Mouse (Mus musculus) CH12.LX (cell line): Measurements from ENCODE around the gene Gmpr. TPM values are rescaled to one million over a fixed set of nuclear protein-coding genes. Genes with fewer than 3 reads are reported as not detected.

ENCODE experiments used
- DNase-seq: peaks from one replicate; pipeline ENCODE4 v3.0.0-alpha.2; 2013; ENCODE audit errors: extremely low read depth
- H3K27ac ChIP-seq: 2 replicates; pipeline ENCODE4 v1.5.1; 2012; ENCODE audit warnings: low read depth, mild to moderate bottlenecking, control low read depth, moderate library complexity; ENCODE audit not compliant: insufficient read depth
- H3K27me3 ChIP-seq: replicated peaks from 2 replicates; pipeline ENCODE3; 2012; ENCODE audit warnings: inconsistent platforms
- H3K36me3 ChIP-seq, 2 experiments: replicated peaks in 1 of 2; 2 replicates each; pipeline versions ENCODE3 to v1.6.1; 2012; ENCODE audit warnings: inconsistent platforms in 1 of 2, low read length in 1 of 2, mild to moderate bottlenecking in 1 of 2, mixed read lengths in 1 of 2, moderate library complexity in 1 of 2; ENCODE audit not compliant: control insufficient read depth in 1 of 2, insufficient read depth in 1 of 2
- H3K4me1 ChIP-seq, 2 experiments: 2 replicates each; pipeline ENCODE4 v1.6.1; 2012; ENCODE audit warnings: inconsistent platforms in 1 of 2, moderate library complexity in 1 of 2; ENCODE audit not compliant: insufficient read depth in 2 of 2, control insufficient read depth in 1 of 2
- H3K4me2 ChIP-seq: 2 replicates; pipeline ENCODE4 v1.6.1; 2012; ENCODE audit warnings: low read depth, mild to moderate bottlenecking, control low read depth; ENCODE audit not compliant: poor library complexity, insufficient read depth, severe bottlenecking
- H3K4me3 ChIP-seq, 3 experiments: fragments of 150-350 bp in 1 of 3; sonication (generic) in 1 of 3; replicated peaks in 1 of 3; 2 replicates each; pipeline versions ENCODE3 to v1.5.1; 2011 to 2012; ENCODE audit warnings: low read depth in 2 of 3, low read length in 2 of 3, mild to moderate bottlenecking in 2 of 3, moderate library complexity in 2 of 3, control low read depth in 1 of 3, improper control_type of control experiment in 1 of 3, inconsistent platforms in 1 of 3, mixed read lengths in 1 of 3; ENCODE audit not compliant: poor library complexity in 1 of 3
- H3K79me2 ChIP-seq: replicated peaks from 2 replicates; pipeline ENCODE4 v1.6.1; 2012; ENCODE audit warnings: mild to moderate bottlenecking, moderate library complexity; ENCODE audit not compliant: control insufficient read depth, poor library complexity, insufficient read depth, severe bottlenecking; ENCODE audit errors: extremely low read depth
- H3K9ac ChIP-seq: 2 replicates; pipeline ENCODE4 v1.6.1; 2012; ENCODE audit warnings: low read depth, mild to moderate bottlenecking, control low read depth, moderate library complexity; ENCODE audit not compliant: insufficient read depth
- H3K9me3 ChIP-seq: replicated peaks from 2 replicates; pipeline ENCODE3; 2012; ENCODE audit warnings: low read length, inconsistent platforms, mixed read lengths
- BHLHE40 ChIP-seq: IDR thresholded peaks from 2 replicates; pipeline ENCODE4 v1.6.1; 2011; ENCODE audit warnings: mild to moderate bottlenecking, low read depth, low read length, improper control_type of control experiment
- CHD1 ChIP-seq: IDR thresholded peaks from 2 replicates; pipeline ENCODE4 v1.6.1; 2012; ENCODE audit warnings: low read depth, low read length, improper control_type of control experiment, inconsistent platforms
- CTCF ChIP-seq, 2 experiments: IDR thresholded peaks in 1 of 2; conservative IDR thresholded peaks in 1 of 2; 2 replicates each; pipeline ENCODE4 v1.5.1; 2011 to 2012; ENCODE audit warnings: low read depth in 2 of 2, low read length in 2 of 2, improper control_type of control experiment in 1 of 2, inconsistent platforms in 1 of 2, mild to moderate bottlenecking in 1 of 2, moderate library complexity in 1 of 2
- E2F4 ChIP-seq: IDR thresholded peaks from 2 replicates; pipeline ENCODE4 v1.6.1; 2011; ENCODE audit warnings: low read depth, low read length, improper control_type of control experiment; ENCODE audit not compliant: insufficient replicate concordance
- ELF1 ChIP-seq: IDR thresholded peaks from 2 replicates; pipeline ENCODE4 v1.6.1; 2014; ENCODE audit warnings: low read depth, mild to moderate bottlenecking, inconsistent platforms, low read length, improper control_type of control experiment
- EP300 ChIP-seq: IDR thresholded peaks from 2 replicates; pipeline ENCODE4 v1.6.1; 2011; ENCODE audit warnings: low read length, improper control_type of control experiment
- GABPA ChIP-seq: IDR thresholded peaks from 2 replicates; pipeline ENCODE4 v1.6.1; 2012; ENCODE audit warnings: low read depth, low read length, improper control_type of control experiment, inconsistent platforms; ENCODE audit not compliant: insufficient replicate concordance
- HCFC1 ChIP-seq: IDR thresholded peaks from 2 replicates; pipeline ENCODE4 v1.6.1; 2012; ENCODE audit warnings: low read depth, mild to moderate bottlenecking, inconsistent platforms, low read length, improper control_type of control experiment
- IRF4 ChIP-seq: IDR thresholded peaks from 2 replicates; pipeline ENCODE4 v1.6.1; 2014; ENCODE audit warnings: low read depth, mild to moderate bottlenecking, inconsistent platforms, low read length, improper control_type of control experiment
- JUND ChIP-seq: conservative IDR thresholded peaks from 2 replicates; pipeline ENCODE4 v1.6.1; 2011; ENCODE audit warnings: low read depth, low read length, improper control_type of control experiment
- MAX ChIP-seq: IDR thresholded peaks from 2 replicates; pipeline ENCODE4 v1.6.1; 2011; ENCODE audit warnings: low read length, improper control_type of control experiment
- MAZ ChIP-seq: IDR thresholded peaks from 2 replicates; pipeline ENCODE4 v1.6.1; 2012; ENCODE audit warnings: low read depth, mild to moderate bottlenecking, inconsistent platforms, low read length, improper control_type of control experiment, moderate library complexity
- MEF2A ChIP-seq: IDR thresholded peaks from 2 replicates; pipeline ENCODE4 v1.6.1; 2014; ENCODE audit warnings: low read depth, mild to moderate bottlenecking, inconsistent platforms, low read length, improper control_type of control experiment, borderline replicate concordance
- MXI1 ChIP-seq: IDR thresholded peaks from 2 replicates; pipeline ENCODE4 v1.6.1; 2011; ENCODE audit warnings: mild to moderate bottlenecking, low read depth, low read length, improper control_type of control experiment
- MYC ChIP-seq: IDR thresholded peaks from 2 replicates; pipeline ENCODE4 v1.6.1; 2011; ENCODE audit warnings: low read depth, mild to moderate bottlenecking, improper control_type of control experiment, low read length
- NRF1 ChIP-seq: IDR thresholded peaks from 2 replicates; pipeline ENCODE4 v1.6.1; 2014; ENCODE audit warnings: low read depth, mild to moderate bottlenecking, inconsistent platforms, low read length, improper control_type of control experiment, moderate library complexity
- POLR2AphosphoS2 ChIP-seq: IDR thresholded peaks from 2 replicates; pipeline ENCODE4 v1.6.1; 2011; ENCODE audit warnings: low read depth, low read length, improper control_type of control experiment
- RAD21 ChIP-seq: IDR thresholded peaks from 2 replicates; pipeline ENCODE4 v1.6.1; 2011; ENCODE audit warnings: low read depth, mild to moderate bottlenecking, low read length, improper control_type of control experiment, moderate library complexity
- RCOR1 ChIP-seq: conservative IDR thresholded peaks from 2 replicates; pipeline ENCODE4 v1.6.1; 2012; ENCODE audit warnings: low read depth, mild to moderate bottlenecking, inconsistent platforms, low read length, improper control_type of control experiment
- SIN3A ChIP-seq: IDR thresholded peaks from 2 replicates; pipeline ENCODE4 v1.6.1; 2012; ENCODE audit warnings: low read length, improper control_type of control experiment, inconsistent platforms
- TCF12 ChIP-seq: IDR thresholded peaks from 2 replicates; pipeline ENCODE4 v1.6.1; 2014; ENCODE audit warnings: low read depth, mild to moderate bottlenecking, inconsistent platforms, low read length, improper control_type of control experiment
- USF1 ChIP-seq: IDR thresholded peaks from 2 replicates; pipeline ENCODE4 v1.6.1; 2014; ENCODE audit warnings: low read depth, mild to moderate bottlenecking, inconsistent platforms, low read length, improper control_type of control experiment
- USF2 ChIP-seq: conservative IDR thresholded peaks from 2 replicates; pipeline ENCODE4 v1.6.1; 2011; ENCODE audit warnings: low read depth, low read length, improper control_type of control experiment
- ZMIZ1 ChIP-seq: IDR thresholded peaks from 2 replicates; pipeline ENCODE4 v1.6.1; 2012; ENCODE audit warnings: low read depth, mild to moderate bottlenecking, inconsistent platforms, low read length, improper control_type of control experiment
- ZNF384 ChIP-seq: IDR thresholded peaks from 2 replicates; pipeline ENCODE4 v1.6.1; 2012; ENCODE audit warnings: low read depth, low read length, improper control_type of control experiment, inconsistent platforms
- dilution Hi-C: fragments of 300-500 bp; cut with MboI; formaldehyde crosslinking; loops from 2 replicates; pipeline ENCODE4 v1.14.3; 2020; ENCODE audit warnings: low sequenced_read_pairs; ENCODE audit not compliant: extremely low pct_unique_long_range_greater_than_20kb, extremely low pct_ligation_motif_present
- in situ Hi-C: fragments of 300-500 bp; cut with MboI; formaldehyde crosslinking; loops from 3 replicates; pipeline ENCODE4 v1.14.3; 2019; ENCODE audit warnings: low sequenced_read_pairs, low pct_ligation_motif_present, low pct_unique_long_range_greater_than_20kb, mixed read lengths
- polyA plus RNA-seq: library from polyadenylated mRNA; unstranded; fragments of >175 nt; gene quantifications from 2 replicates; pipeline ENCODE4 v1.2.1, GENCODE M21; 2012; ENCODE audit warnings: low read depth; ENCODE audit not compliant: insufficient read length
- total RNA-seq, 2 experiments: library from RNA; depleted of rRNA; stranded (reverse); fragments of 300-350 nt in 1 of 2; fragments of >200 nt in 1 of 2; gene quantifications; 2 replicates each; pipeline ENCODE4 v1.2.3; 2012 to 2014

Gmpr gene
- total and polyA plus RNA-seq, 3 experiments, result 0.55 to 2.2 (median 1.0) TPM

DNA sequence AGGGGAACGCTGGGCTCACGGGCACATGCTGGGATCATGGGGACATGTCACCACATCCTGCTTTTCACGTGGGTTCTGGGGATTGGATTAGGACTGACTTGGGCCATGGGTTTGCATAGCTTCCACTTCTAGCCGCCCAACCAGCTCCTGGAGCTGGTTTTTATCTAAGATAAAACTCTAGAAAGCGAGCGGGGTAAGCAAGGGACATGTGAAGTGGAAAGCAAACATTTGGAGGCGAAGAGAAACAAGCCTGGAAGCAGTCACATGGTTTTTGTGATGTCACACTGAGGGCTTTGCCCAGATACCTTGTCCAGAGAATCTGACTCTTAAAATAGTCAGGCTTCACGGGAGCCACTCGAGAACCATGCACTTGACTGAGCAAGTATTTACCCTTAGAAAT is 29.9 kb downstream of the Gmpr start:
- TF ChIP-seq POLR2AphosphoS2, result no peak
- TF ChIP-seq NRF1, result no peak
- no peak for TF ChIP-seq IRF4
- TF ChIP-seq RAD21, result no peak
- TF ChIP-seq ELF1, result no peak
- TF ChIP-seq ZMIZ1, result no peak
- no peak for TF ChIP-seq USF2
- TF ChIP-seq HCFC1, result no peak
- no peak for TF ChIP-seq MAX
- no peak for TF ChIP-seq CTCF (conservative IDR thresholded peaks at IDR 0.05 in 1 of 2, IDR thresholded peaks at IDR 0.05 in 1 of 2; ENCODE audit: low read depth in 2 of 2, low read length in 2 of 2)
- no peak for TF ChIP-seq CHD1
- no peak for TF ChIP-seq RCOR1
- no peak for TF ChIP-seq JUND
- TF ChIP-seq BHLHE40, result no peak
- TF ChIP-seq TCF12, result no peak
- no peak for TF ChIP-seq MAZ
- TF ChIP-seq MYC, result no peak
- no peak for TF ChIP-seq MEF2A
- no peak for TF ChIP-seq MXI1
- in situ Hi-C loops, result loop anchor here (25.0 kb wide), 2 partner anchors 625 to 1125 kb away; partner anchors contain the start of gene Fam8a1
- dilution Hi-C loops, result no loop called here
- Histone ChIP-seq H3K4me2 (no peak overlapping the region), H3K9ac (no peak overlapping the region), H3K27ac (no peak overlapping the region), H3K4me3 (no peak overlapping the region), H3K36me3 (no peaks in the 10 kb centered on the region), H3K79me2 (no peaks in the 10 kb centered on the region), H3K27me3 (no peaks in the 10 kb centered on the region), H3K4me1 (peaks cover 0 to 13% of the 10 kb centered on the region in 2 experiments; a peak in 2 of 4 replicates), H3K9me3 (no peaks in the 10 kb centered on the region)
- DNase-seq, result no peak

DNA sequence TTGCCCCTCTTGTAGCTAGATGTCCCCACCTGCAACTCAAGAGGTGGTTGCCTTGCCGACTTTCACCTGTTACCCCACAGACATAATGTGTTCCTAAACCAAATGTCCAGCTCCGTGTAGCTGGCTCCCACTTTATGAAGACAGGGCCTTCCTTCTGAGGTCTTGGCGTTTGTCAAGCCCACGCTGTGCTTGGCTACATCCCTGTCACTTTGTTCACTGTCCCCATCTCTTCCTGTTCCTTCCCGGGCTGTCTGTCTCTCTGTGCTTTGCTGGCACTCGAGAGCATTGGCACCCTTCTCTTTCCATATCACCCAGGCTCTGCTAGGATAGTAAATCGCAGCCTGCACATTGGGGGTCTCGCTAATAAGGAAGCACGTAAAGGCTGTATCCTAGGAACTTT is 30.8 kb downstream of the Gmpr start:
- H3K4me1 ChIP-seq, result peaks cover 0 to 10% of the 10 kb centered on the region in 2 experiments; a peak in 1 of 4 replicates
- no peaks in the 10 kb centered on the region for H3K9me3 ChIP-seq
- DNase-seq, result no peak
- H3K27ac ChIP-seq, result no peak overlapping the region
- H3K9ac ChIP-seq, result no peak overlapping the region
- H3K4me3 ChIP-seq, result no peak overlapping the region
- H3K4me2 ChIP-seq, result no peak overlapping the region
- dilution Hi-C loops, result no loop called here
- in situ Hi-C loops, result loop anchor here (25.0 kb wide), 2 partner anchors 624 to 1124 kb away; partner anchors contain the start of gene Fam8a1
- TF ChIP-seq GABPA (no peak), USF1 (no peak), MAX (no peak), SIN3A (no peak), IRF4 (no peak), E2F4 (no peak), MXI1 (no peak), RCOR1 (no peak), ZNF384 (no peak), EP300 (no peak), USF2 (no peak), MEF2A (no peak)
- no peaks in the 10 kb centered on the region for H3K27me3 ChIP-seq
- H3K36me3 ChIP-seq, result peaks cover 0 to 2% of the 10 kb centered on the region in 2 experiments
- no peaks in the 10 kb centered on the region for H3K79me2 ChIP-seq
